Mouse (Mus musculus) myocyte (in vitro differentiated cells): ENCODE results near the gene Olfr695. TPM values are rescaled to one million over a fixed set of nuclear protein-coding genes. Genes with fewer than 3 reads are reported as not detected.
"Not testable (repeated sequence)": the region's sequence is repeated elsewhere in the genome, so short reads cannot be mapped to it uniquely, and the experiment has no call there.

ENCODE experiments used
- H3K27me3 ChIP-seq: one replicate; pipeline ENCODE4 v1.6.1; 2011; ENCODE audit not compliant: control insufficient read depth, insufficient read depth, insufficient read length
- H3K36me3 ChIP-seq: one replicate; pipeline ENCODE4 v1.6.1; 2011; ENCODE audit not compliant: control insufficient read depth, insufficient read depth
- H3K4me2 ChIP-seq: one replicate; pipeline ENCODE4 v1.6.1; 2011; ENCODE audit warnings: low read depth, control low read depth
- H3K4me3 ChIP-seq: one replicate; pipeline ENCODE4 v1.5.1; 2011; ENCODE audit warnings: mild to moderate bottlenecking, control low read depth, moderate library complexity
- H3K79me2 ChIP-seq: one replicate; pipeline ENCODE4 v1.6.1; 2011; ENCODE audit not compliant: control insufficient read depth, insufficient read depth
- H3ac ChIP-seq: one replicate; pipeline ENCODE4 v1.6.1; 2011; ENCODE audit not compliant: control insufficient read depth, insufficient read length
- CEBPB ChIP-seq: IDR thresholded peaks from 2 replicates; pipeline ENCODE4 v1.6.1; 2011; ENCODE audit warnings: mild to moderate bottlenecking, moderate library complexity; ENCODE audit not compliant: poor library complexity, insufficient read depth, severe bottlenecking
- E2F4 ChIP-seq: IDR thresholded peaks from one replicate; pipeline ENCODE4 v1.6.1; 2011; ENCODE audit warnings: mild to moderate bottlenecking, control low read depth, moderate library complexity; ENCODE audit not compliant: insufficient read depth
- MAX ChIP-seq: IDR thresholded peaks from one replicate; pipeline ENCODE4 v1.6.1; 2011; ENCODE audit warnings: low read depth, mild to moderate bottlenecking, control low read depth
- MYOD1 ChIP-seq, 3 experiments: IDR thresholded peaks; one replicate each; pipeline ENCODE4 v1.6.1; 2011; ENCODE audit warnings: control low read depth in 2 of 3, low read depth in 2 of 3, mild to moderate bottlenecking in 2 of 3, moderate library complexity in 1 of 3; ENCODE audit not compliant: insufficient read length in 2 of 3, control insufficient read depth in 1 of 3
- MYOG ChIP-seq, 3 experiments: IDR thresholded peaks; one replicate each; pipeline ENCODE4 v1.6.1; 2011; ENCODE audit warnings: control low read depth in 2 of 3, low read depth in 2 of 3, mild to moderate bottlenecking in 2 of 3; ENCODE audit not compliant: insufficient read length in 2 of 3, control insufficient read depth in 1 of 3, insufficient read depth in 1 of 3
- POLR2A ChIP-seq: IDR thresholded peaks from one replicate; pipeline ENCODE4 v1.6.1; 2011; ENCODE audit warnings: low read depth, mild to moderate bottlenecking, control low read depth, moderate library complexity; ENCODE audit not compliant: insufficient read length
- POLR2AphosphoS2 ChIP-seq: IDR thresholded peaks from one replicate; pipeline ENCODE4 v1.6.1; 2011; ENCODE audit warnings: low read depth, control low read depth; ENCODE audit not compliant: insufficient read length
- REST ChIP-seq: IDR thresholded peaks from one replicate; pipeline ENCODE4 v1.6.1; 2011; ENCODE audit warnings: mild to moderate bottlenecking, control low read depth, moderate library complexity; ENCODE audit not compliant: insufficient read depth, insufficient read length
- SRF ChIP-seq: IDR thresholded peaks from one replicate; pipeline ENCODE4 v1.6.1; 2011; ENCODE audit warnings: low read depth; ENCODE audit not compliant: control insufficient read depth, insufficient read length
- TCF12 ChIP-seq: IDR thresholded peaks from one replicate; pipeline ENCODE4 v1.6.1; 2011; ENCODE audit warnings: mild to moderate bottlenecking, control low read depth; ENCODE audit not compliant: poor library complexity, insufficient read depth, severe bottlenecking
- TCF3 ChIP-seq: IDR thresholded peaks from one replicate; pipeline ENCODE4 v1.6.1; 2011; ENCODE audit warnings: low read depth, control low read depth; ENCODE audit not compliant: insufficient read length
- USF1 ChIP-seq: IDR thresholded peaks from one replicate; pipeline ENCODE4 v1.6.1; 2011; ENCODE audit warnings: low read depth, mild to moderate bottlenecking, control low read depth, moderate library complexity
- polyA plus RNA-seq: library from polyadenylated mRNA; unstranded; fragments of >200 nt; fragmentation: generic; extraction: Trizol; gene quantifications from one replicate; pipeline ENCODE4 v1.2.1, GENCODE M21; 2012; ENCODE audit warnings: missing spikeins

The Olfr695 gene
- polyA plus RNA-seq, 1 experiment: not detected

- TF ChIP-seq USF1 (no peak), E2F4 (no peak), MYOD1 (IDR thresholded peaks at IDR 0.05; ENCODE audit: control insufficient read depth in 1 of 3, insufficient read length in 2 of 3, low read depth in 2 of 3) (no peak), SRF (no peak), POLR2A (no peak), CEBPB (no peak), REST (no peak), MYOG (IDR thresholded peaks at IDR 0.05; ENCODE audit: control insufficient read depth in 1 of 3, insufficient read depth in 1 of 3, insufficient read length in 2 of 3, low read depth in 2 of 3) (no peak), TCF3 (no peak), POLR2AphosphoS2 (no peak), MAX (no peak), TCF12 (no peak)
- no peak overlapping the region for H3K4me3 ChIP-seq
- no peak overlapping the region for H3K4me2 ChIP-seq
- H3K79me2 ChIP-seq: no peaks in the 10 kb centered on the region
- no peaks in the 10 kb centered on the region for H3K36me3 ChIP-seq
- no peaks in the 10 kb centered on the region for H3K27me3 ChIP-seq
- H3ac ChIP-seq: no peak overlapping the region
Measured at GRCm38 (mm10) chr7:106737028-106737427, 20.8 kb upstream of the Olfr695 start.

GRCm38 (mm10) chr7:106733717-106734116, 17.5 kb upstream of the Olfr695 start:
- no peaks in the 10 kb centered on the region for H3K36me3 ChIP-seq

GRCm38 (mm10) chr7:106725654-106726053, 9.5 kb upstream of the Olfr695 start:
- not testable (repeated sequence) for H3K4me2 ChIP-seq, H3K36me3 ChIP-seq, H3K4me3 ChIP-seq, H3ac ChIP-seq, H3K79me2 ChIP-seq, H3K27me3 ChIP-seq

More at GRCm38 (mm10) chr7:106733717-106734116, 17.5 kb upstream of the Olfr695 start:
- Histone ChIP-seq H3K27me3 (no peaks in the 10 kb centered on the region), H3ac (no peak overlapping the region), H3K79me2 (no peaks in the 10 kb centered on the region), H3K4me2 (no peak overlapping the region), H3K4me3 (no peak overlapping the region)
- TF ChIP-seq POLR2A: no peak
- TF ChIP-seq POLR2AphosphoS2: no peak
- TF ChIP-seq TCF12: no peak
- TF ChIP-seq E2F4: no peak
- TF ChIP-seq MYOG (IDR thresholded peaks at IDR 0.05; ENCODE audit: control insufficient read depth in 1 of 3, insufficient read depth in 1 of 3, insufficient read length in 2 of 3, low read depth in 2 of 3): no peak
- no peak for TF ChIP-seq TCF3
- TF ChIP-seq SRF: no peak
- no peak for TF ChIP-seq MYOD1 (IDR thresholded peaks at IDR 0.05; ENCODE audit: control insufficient read depth in 1 of 3, insufficient read length in 2 of 3, low read depth in 2 of 3)
- TF ChIP-seq CEBPB: no peak
- no peak for TF ChIP-seq MAX
- no peak for TF ChIP-seq USF1
- no peak for TF ChIP-seq REST

GRCm38 (mm10) chr7:106711463-106711862, 4.7 kb downstream of the Olfr695 start:
- Histone ChIP-seq H3K27me3 (no peaks in the 10 kb centered on the region), H3K79me2 (no peaks in the 10 kb centered on the region), H3K4me2 (no peak overlapping the region), H3ac (no peak overlapping the region), H3K36me3 (no peaks in the 10 kb centered on the region), H3K4me3 (no peak overlapping the region)
- TF ChIP-seq MYOG (IDR thresholded peaks at IDR 0.05; ENCODE audit: control insufficient read depth in 1 of 3, insufficient read depth in 1 of 3, insufficient read length in 2 of 3, low read depth in 2 of 3): no peak
- TF ChIP-seq MYOD1 (IDR thresholded peaks at IDR 0.05; ENCODE audit: control insufficient read depth in 1 of 3, insufficient read length in 2 of 3, low read depth in 2 of 3): no peak
- no peak for TF ChIP-seq POLR2A
- no peak for TF ChIP-seq REST
- no peak for TF ChIP-seq TCF12
- no peak for TF ChIP-seq SRF

DNA sequence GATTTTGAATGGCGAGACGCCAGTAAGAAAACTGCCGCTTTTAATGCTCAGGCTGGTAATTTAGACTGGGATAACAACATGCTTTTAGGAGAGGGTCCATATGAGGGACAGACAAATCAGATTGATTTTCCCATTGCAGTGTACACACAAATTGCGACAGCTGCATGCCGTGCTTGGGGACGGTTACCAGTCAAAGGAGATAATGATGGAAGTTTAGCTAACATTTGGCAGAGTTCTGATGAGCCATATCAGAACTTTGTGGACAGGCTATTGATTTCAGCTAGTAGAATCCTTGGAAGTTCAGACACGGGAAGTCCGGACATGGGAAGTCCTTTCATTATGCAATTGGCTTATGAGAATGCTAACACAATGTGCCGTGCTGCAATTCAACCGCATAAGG, 8.5 kb downstream of the Olfr695 start:
- H3K4me2 ChIP-seq, H3K79me2 ChIP-seq, H3K27me3 ChIP-seq, H3ac ChIP-seq, H3K36me3 ChIP-seq, H3K4me3 ChIP-seq: not testable (repeated sequence)

DNA sequence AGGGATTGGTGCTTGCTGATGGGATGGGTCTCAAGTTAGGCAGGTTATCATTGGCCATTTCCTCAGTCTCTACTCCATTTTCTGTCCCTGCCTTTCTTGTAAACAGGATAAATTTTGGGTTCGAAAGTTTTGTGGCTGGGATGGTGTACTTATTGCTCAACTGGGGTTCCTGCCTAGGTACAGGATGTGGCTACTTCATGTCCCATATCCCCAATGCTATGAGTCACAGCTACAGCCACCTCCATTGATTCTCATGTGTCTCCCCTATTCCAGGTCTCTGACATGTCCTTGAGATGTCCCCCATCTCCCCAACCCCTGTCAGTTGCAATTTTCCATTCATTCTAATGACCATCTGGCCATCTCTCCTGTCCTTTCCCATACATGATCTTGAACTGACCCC, 19.3 kb downstream of the Olfr695 start:
- Histone ChIP-seq H3K4me3 (no peak overlapping the region), H3K79me2 (no peaks in the 10 kb centered on the region), H3K36me3 (no peaks in the 10 kb centered on the region), H3K4me2 (no peak overlapping the region), H3K27me3 (no peaks in the 10 kb centered on the region), H3ac (no peak overlapping the region)
- TF ChIP-seq TCF3: no peak
- no peak for TF ChIP-seq REST
- no peak for TF ChIP-seq E2F4
- TF ChIP-seq MAX: no peak
- TF ChIP-seq POLR2A: no peak
- TF ChIP-seq MYOG (IDR thresholded peaks at IDR 0.05; ENCODE audit: control insufficient read depth in 1 of 3, insufficient read depth in 1 of 3, insufficient read length in 2 of 3, low read depth in 2 of 3): no peak
